Mouse (Mus musculus): Measurements from ENCODE around the gene Ghrl. TPM values are rescaled to one million over a fixed set of nuclear protein-coding genes. Genes with fewer than 3 reads are reported as not detected.
"Not testable (repeated sequence)": the region's sequence is repeated elsewhere in the genome, so short reads cannot be mapped to it uniquely, and the experiment has no call there.

Ghrl gene
- polyA plus RNA-seq, 1 experiment from 2014 or later, result 169 TPM

DNA sequence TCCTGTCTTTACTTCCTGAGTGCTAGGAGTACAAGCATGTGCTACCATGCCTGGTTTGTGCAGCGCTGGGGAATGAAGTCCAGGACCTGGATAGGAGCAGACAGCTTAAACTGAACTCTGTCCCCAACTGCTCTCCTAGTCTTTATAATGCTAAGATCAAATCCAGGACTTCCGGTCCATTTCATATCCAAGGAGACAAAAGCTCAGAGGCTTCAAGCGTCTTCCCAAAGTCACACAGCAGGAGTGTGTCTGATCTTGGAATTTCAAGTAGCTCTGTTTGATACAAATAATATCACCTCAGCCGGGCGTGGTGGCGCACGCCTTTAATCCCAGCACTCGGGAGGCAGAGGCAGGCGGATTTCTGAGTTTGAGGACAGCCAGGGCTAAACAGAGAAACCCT lies 43.7 kb downstream of the Ghrl start:
- Histone ChIP-seq H3K9ac (ENCODE audit: low read depth, low read length) (no peak overlapping the region), H3K36me3 (ENCODE audit: control insufficient read depth, insufficient read depth, low read length) (peaks cover 3% of the 10 kb centered on the region; the same call in 1 of the 2 replicates), H3K27ac (ENCODE audit: low read length) (no peak overlapping the region), H3K4me1 (ENCODE audit: control insufficient read depth, insufficient read depth, low read length) (peaks cover 4% of the 10 kb centered on the region; the same call in 1 of the 2 replicates), H3K9me3 (ENCODE audit: control insufficient read depth, low read length) (no peaks in the 10 kb centered on the region; the same call in 1 of the 2 replicates), H3K4me2 (ENCODE audit: low read depth, low read length) (no peak overlapping the region), H3K4me3 (ENCODE audit: low read length) (no peak overlapping the region), H3K27me3 (replicated peaks; ENCODE audit: control insufficient read depth, insufficient read depth, low read length) (no peaks in the 10 kb centered on the region)
- WGBS, result 94% methylated on average over 9 of the region's 9 CpGs
- no peak for ATAC-seq

- H3K36me3 ChIP-seq (ENCODE audit: control insufficient read depth, insufficient read depth, low read length), result peaks cover 3% of the 10 kb centered on the region; the same call in 1 of the 2 replicates
- 68% methylated on average over 4 of the region's 4 CpGs for WGBS
- no peak overlapping the region for H3K27ac ChIP-seq (ENCODE audit: low read length)
- peak; percentile 55; the same call in 1 of the 2 replicates for ATAC-seq
- H3K27me3 ChIP-seq (replicated peaks; ENCODE audit: control insufficient read depth, insufficient read depth, low read length), result no peaks in the 10 kb centered on the region
- H3K9me3 ChIP-seq (ENCODE audit: control insufficient read depth, low read length), result no peaks in the 10 kb centered on the region; the same call in 1 of the 2 replicates
- H3K9ac ChIP-seq (ENCODE audit: low read depth, low read length), result no peak overlapping the region
- H3K4me1 ChIP-seq (ENCODE audit: control insufficient read depth, insufficient read depth, low read length), result peaks cover 4% of the 10 kb centered on the region; the same call in 1 of the 2 replicates
- no peak overlapping the region for H3K4me2 ChIP-seq (ENCODE audit: low read depth, low read length)
- no peak overlapping the region for H3K4me3 ChIP-seq (ENCODE audit: low read length)
Measured at GRCm38 (mm10) chr6:113675234-113675633, 44.4 kb downstream of the Ghrl start.

DNA sequence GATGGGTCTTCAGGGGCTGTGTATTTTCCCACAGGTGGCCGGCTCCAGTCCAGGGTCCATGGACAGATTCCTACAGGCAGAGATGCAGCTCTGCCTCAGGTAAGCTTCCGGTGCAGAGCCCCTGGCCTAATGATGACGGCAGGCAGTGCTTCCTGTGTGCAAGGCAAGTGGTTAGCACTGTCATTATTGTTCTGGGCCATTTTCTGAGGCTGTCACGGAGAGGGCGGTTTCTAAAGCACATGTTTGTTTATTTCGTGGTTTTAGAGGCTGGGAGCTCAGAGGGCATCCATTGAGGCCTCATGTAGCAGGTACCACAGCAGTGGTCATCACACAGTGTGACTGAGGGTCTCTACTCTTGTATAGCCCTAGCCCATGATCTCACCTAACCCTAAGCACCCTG lies 46.7 kb downstream of the Ghrl start:
- no peak for ATAC-seq
- H3K9me3 ChIP-seq (ENCODE audit: control insufficient read depth, low read length), result no peaks in the 10 kb centered on the region; the same call in 1 of the 2 replicates
- H3K9ac ChIP-seq (ENCODE audit: low read depth, low read length), result no peak overlapping the region
- 84% methylated on average over 6 of the region's 6 CpGs for WGBS
- H3K27me3 ChIP-seq (replicated peaks; ENCODE audit: control insufficient read depth, insufficient read depth, low read length), result no peaks in the 10 kb centered on the region
- H3K4me1 ChIP-seq (ENCODE audit: control insufficient read depth, insufficient read depth, low read length), result peaks cover 18% of the 10 kb centered on the region
- no peak overlapping the region for H3K4me3 ChIP-seq (ENCODE audit: low read length)
- H3K27ac ChIP-seq (ENCODE audit: low read length), result no peak overlapping the region
- no peak overlapping the region for H3K4me2 ChIP-seq (ENCODE audit: low read depth, low read length)
- peaks cover 3% of the 10 kb centered on the region; the same call in 1 of the 2 replicates for H3K36me3 ChIP-seq (ENCODE audit: control insufficient read depth, insufficient read depth, low read length)

- H3K36me3 ChIP-seq (ENCODE audit: control insufficient read depth, insufficient read depth, low read length); H3K4me3 ChIP-seq (ENCODE audit: low read length); H3K9ac ChIP-seq (ENCODE audit: low read depth, low read length); H3K27ac ChIP-seq (ENCODE audit: low read length); H3K27me3 ChIP-seq (replicated peaks; ENCODE audit: control insufficient read depth, insufficient read depth, low read length); ATAC-seq; H3K9me3 ChIP-seq (ENCODE audit: control insufficient read depth, low read length); H3K4me2 ChIP-seq (ENCODE audit: low read depth, low read length): not testable (repeated sequence)
- peaks cover 22% of the 10 kb centered on the region for H3K4me1 ChIP-seq (ENCODE audit: control insufficient read depth, insufficient read depth, low read length)
- 86% methylated on average over 1 of the region's 1 CpGs for WGBS
Measured at GRCm38 (mm10) chr6:113672029-113672428, 47.7 kb downstream of the Ghrl start.

DNA sequence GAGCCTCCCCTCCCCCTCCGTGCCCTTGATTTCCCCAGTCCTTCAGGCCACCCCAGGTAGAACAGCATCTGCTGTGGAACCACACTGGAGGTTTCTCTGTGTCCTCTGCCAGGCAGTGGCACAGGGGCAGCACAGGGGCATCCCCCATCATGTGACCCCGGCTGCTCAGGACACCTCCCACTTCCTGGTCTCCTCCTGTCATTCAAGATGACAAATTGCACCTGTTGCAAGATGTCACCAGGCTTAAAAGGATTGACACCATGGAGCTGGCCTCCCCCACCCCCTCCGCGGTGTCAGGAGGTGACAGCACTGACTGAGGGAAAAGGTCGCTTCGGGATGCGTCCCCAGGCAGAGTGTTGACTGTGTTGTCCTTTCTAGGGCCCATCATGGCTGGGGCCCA lies 49.9 kb downstream of the Ghrl start:
- Histone ChIP-seq H3K9me3 (ENCODE audit: control insufficient read depth, low read length) (no peaks in the 10 kb centered on the region; the same call in 1 of the 2 replicates), H3K4me2 (ENCODE audit: low read depth, low read length) (no peak overlapping the region), H3K4me1 (ENCODE audit: control insufficient read depth, insufficient read depth, low read length) (peaks cover 19% of the 10 kb centered on the region), H3K4me3 (ENCODE audit: low read length) (no peak overlapping the region), H3K36me3 (ENCODE audit: control insufficient read depth, insufficient read depth, low read length) (peaks cover 3% of the 10 kb centered on the region; the same call in 1 of the 2 replicates), H3K27ac (ENCODE audit: low read length) (peak overlapping the region; percentile 85; the same call in 1 of the 2 replicates), H3K9ac (ENCODE audit: low read depth, low read length) (no peak overlapping the region), H3K27me3 (replicated peaks; ENCODE audit: control insufficient read depth, insufficient read depth, low read length) (no peaks in the 10 kb centered on the region)
- WGBS, result 51% methylated on average over 7 of the region's 7 CpGs
- ATAC-seq, result no peak

- H3K4me1 ChIP-seq (ENCODE audit: control insufficient read depth, insufficient read depth, low read length), result peaks cover 19% of the 10 kb centered on the region
- no peak overlapping the region for H3K4me3 ChIP-seq (ENCODE audit: low read length)
- WGBS, result 30% methylated on average over 15 of the region's 15 CpGs
- peak overlapping the region; percentile 31 for H3K9ac ChIP-seq (ENCODE audit: low read depth, low read length)
- no peaks in the 10 kb centered on the region; the same call in 1 of the 2 replicates for H3K9me3 ChIP-seq (ENCODE audit: control insufficient read depth, low read length)
- peak; percentile 97 for ATAC-seq
- peaks cover 3% of the 10 kb centered on the region; the same call in 1 of the 2 replicates for H3K36me3 ChIP-seq (ENCODE audit: control insufficient read depth, insufficient read depth, low read length)
- no peaks in the 10 kb centered on the region for H3K27me3 ChIP-seq (replicated peaks; ENCODE audit: control insufficient read depth, insufficient read depth, low read length)
- peak overlapping the region; percentile 85 for H3K27ac ChIP-seq (ENCODE audit: low read length)
- H3K4me2 ChIP-seq (ENCODE audit: low read depth, low read length), result peak overlapping the region; percentile 32
Measured at GRCm38 (mm10) chr6:113668287-113669154, 51.2 kb downstream of the Ghrl start.

- H3K27me3 ChIP-seq (replicated peaks; ENCODE audit: control insufficient read depth, insufficient read depth, low read length), result no peaks in the 10 kb centered on the region
- 64% methylated on average over 8 of the region's 8 CpGs for WGBS
- H3K4me3 ChIP-seq (ENCODE audit: low read length), result no peak overlapping the region
- peaks cover 19% of the 10 kb centered on the region for H3K4me1 ChIP-seq (ENCODE audit: control insufficient read depth, insufficient read depth, low read length)
- H3K9ac ChIP-seq (ENCODE audit: low read depth, low read length), result no peak overlapping the region
- H3K36me3 ChIP-seq (ENCODE audit: control insufficient read depth, insufficient read depth, low read length), result peaks cover 3% of the 10 kb centered on the region
- no peak for ATAC-seq
- H3K4me2 ChIP-seq (ENCODE audit: low read depth, low read length), result no peak overlapping the region
- peak overlapping the region; percentile 70 for H3K27ac ChIP-seq (ENCODE audit: low read length)
- no peaks in the 10 kb centered on the region; the same call in 1 of the 2 replicates for H3K9me3 ChIP-seq (ENCODE audit: control insufficient read depth, low read length)
Measured at GRCm38 (mm10) chr6:113667611-113668122, 52.0 kb downstream of the Ghrl start.

Small RNAs within 50 kb of the gene (microRNA-seq; reads per million reads assigned to microRNA genes)
- 0.91 reads per million for gene Mir7042

Other genes starting within 250 kb of the Ghrl start
- gene Il17rc, start 248.5 kb downstream of the Ghrl start, polyA plus RNA-seq (2015; fragmentation: Nextera tagmentation; extraction: Ambion mirVana), result 34.6 and 38.0 TPM in 2 replicates
- gene Creld1, start 236.6 kb downstream of the Ghrl start, polyA plus RNA-seq (2015; fragmentation: Nextera tagmentation; extraction: Ambion mirVana), result 20.6 and 22.9 TPM in 2 replicates
- gene Prrt3, start 217.9 kb downstream of the Ghrl start, polyA plus RNA-seq (2015; fragmentation: Nextera tagmentation; extraction: Ambion mirVana), result 0.22 and 0.42 TPM in 2 replicates
- gene Emc3, start 188.2 kb downstream of the Ghrl start, polyA plus RNA-seq (2015; fragmentation: Nextera tagmentation; extraction: Ambion mirVana), result 93.1 and 94.5 TPM in 2 replicates
- 5.5 and 7.0 TPM in 2 replicates for gene Fancd2, start 188.2 kb downstream of the Ghrl start, polyA plus RNA-seq (2015; fragmentation: Nextera tagmentation; extraction: Ambion mirVana)
- 0.20 TPM in 1 of 2 replicates, not detected in the other for gene Fancd2os, start 119.2 kb downstream of the Ghrl start, polyA plus RNA-seq (2015; fragmentation: Nextera tagmentation; extraction: Ambion mirVana)
- gene Brk1, start 115.1 kb downstream of the Ghrl start, polyA plus RNA-seq (2015; fragmentation: Nextera tagmentation; extraction: Ambion mirVana), result 185 and 199 TPM in 2 replicates
- gene Vhl, start 95.9 kb downstream of the Ghrl start, polyA plus RNA-seq (2015; fragmentation: Nextera tagmentation; extraction: Ambion mirVana), result 27.5 and 30.5 TPM in 2 replicates
- 15.4 and 19.8 TPM in 2 replicates for gene Irak2, start 81.4 kb downstream of the Ghrl start, polyA plus RNA-seq (2015; fragmentation: Nextera tagmentation; extraction: Ambion mirVana)
- gene Tatdn2, start 22.8 kb downstream of the Ghrl start, polyA plus RNA-seq (2015; fragmentation: Nextera tagmentation; extraction: Ambion mirVana), result 0.60 and 0.65 TPM in 2 replicates
- gene Sec13, start 20.9 kb upstream of the Ghrl start, polyA plus RNA-seq (2015; fragmentation: Nextera tagmentation; extraction: Ambion mirVana), result 307 and 317 TPM in 2 replicates

Measured in intestine, embryonic 16.5 days (tissue).